Mouse (Mus musculus) thymus, adult 2 months (tissue): ENCODE results near the gene Treml2.

Source experiments
- CTCF ChIP-seq: fragments of 200-500 bp; IDR thresholded peaks from 2 replicates; pipeline ENCODE4 v1.5.1; 2012; ENCODE audit warnings: mild to moderate bottlenecking, control low read depth, low read length, moderate library complexity, borderline replicate concordance; ENCODE audit not compliant: control insufficient read depth, poor library complexity, insufficient read depth; ENCODE audit errors: extremely low read depth
- POLR2A ChIP-seq: fragments of 200-500 bp; IDR thresholded peaks from 2 replicates; pipeline ENCODE4 v1.6.1; 2012; ENCODE audit warnings: mild to moderate bottlenecking, low read length, control low read depth, moderate library complexity; ENCODE audit not compliant: control insufficient read depth, poor library complexity, insufficient read depth; ENCODE audit errors: extremely low read depth

GRCm38 (mm10) chr17:48360462-48360861, 61.2 kb downstream of the Treml2 start:
- TF ChIP-seq POLR2A: no peak
- no peak for TF ChIP-seq CTCF
